ENCODE assay signal across 7 mouse cellular contexts in genomic region chr11:3124932-3125810, GRCm38 (mm10).
DNase-seq lines count a peak whose midpoint lies in the region; ATAC-seq and TF ChIP-seq lines count a peak whose summit lies in the region.
"Not testable (repeated sequence)": the region's sequence is repeated elsewhere in the genome, so short reads cannot be mapped to it uniquely, and the experiment has no call there.

No protein-coding gene starts in this region.

- not testable (repeated sequence) for H3K36me3 ChIP-seq in CH12.LX (replicated peaks in 1 of 2; ENCODE audit: control insufficient read depth in 1 of 2, insufficient read depth in 1 of 2, low read length in 1 of 2); kidney, postnatal 0 days (ENCODE audit: insufficient read depth, low read length); spleen, adult 2 months (ENCODE audit: control insufficient read depth, insufficient read depth, low read length)

- in situ Hi-C loops in CH12.LX (cut with MboI; ENCODE audit: low pct_ligation_motif_present, low pct_unique_long_range_greater_than_20kb, low sequenced_read_pairs) = not testable (repeated sequence)

- peak; percentile 14 for TF ChIP-seq RAD21 in CH12.LX (IDR thresholded peaks at IDR 0.05; ENCODE audit: low read depth, low read length)

- WGBS in kidney, postnatal 0 days = 82% methylated on average over 22 of the region's 22 CpGs
- WGBS in spleen, adult 2 months = 68% methylated on average over 22 of the region's 22 CpGs

- H3K27me3 ChIP-seq in CH12.LX (replicated peaks); kidney, postnatal 0 days (ENCODE audit: insufficient read depth, low read length); spleen, adult 2 months (ENCODE audit: control insufficient read depth, insufficient read depth, low read length): not testable (repeated sequence)

- H3K9ac ChIP-seq in CH12.LX (ENCODE audit: insufficient read depth, low read depth); kidney, postnatal 0 days (ENCODE audit: low read depth, low read length): not testable (repeated sequence)

- TF ChIP-seq EP300 in CH12.LX (IDR thresholded peaks at IDR 0.05; ENCODE audit: low read length) = not testable (repeated sequence)

- TF ChIP-seq POLR2A in CH12.LX (IDR thresholded peaks at IDR 0.05; ENCODE audit: low read depth, low read length); spleen, adult 2 months (IDR thresholded peaks at IDR 0.05; ENCODE audit: low read depth, low read length): not testable (repeated sequence)

- not testable (repeated sequence) for H3K9me3 ChIP-seq in CH12.LX (replicated peaks; ENCODE audit: low read length); kidney, postnatal 0 days (replicated peaks; ENCODE audit: low read length)

- not testable (repeated sequence) for H3K79me2 ChIP-seq in CH12.LX (replicated peaks; ENCODE audit: control insufficient read depth, extremely low read depth, insufficient read depth, poor library complexity, severe bottlenecking)

- H3K4me3 ChIP-seq in CH12.LX (replicated peaks in 1 of 3; ENCODE audit: low read depth in 2 of 3, low read length in 2 of 3, poor library complexity in 1 of 3); kidney, postnatal 0 days (replicated peaks; ENCODE audit: low read depth, low read length): not testable (repeated sequence)
- peak overlapping the region; percentile 26; the same call in 1 of the 2 replicates for H3K4me3 ChIP-seq in spleen, adult 2 months (ENCODE audit: extremely low read depth, insufficient read depth, insufficient read length)

- ATAC-seq in kidney, postnatal 0 days (replicated peaks; ENCODE audit: low FRiP score, low read depth) = not testable (repeated sequence)

- H3K27ac ChIP-seq in CH12.LX (ENCODE audit: insufficient read depth, low read depth); kidney, postnatal 0 days; spleen, adult 2 months (ENCODE audit: insufficient read depth, low read length): not testable (repeated sequence)

- not testable (repeated sequence) for H3K4me2 ChIP-seq in CH12.LX (ENCODE audit: insufficient read depth, low read depth, poor library complexity, severe bottlenecking); kidney, postnatal 0 days (ENCODE audit: low read length)

- dilution Hi-C loops in CH12.LX (cut with MboI; ENCODE audit: extremely low pct_ligation_motif_present, extremely low pct_unique_long_range_greater_than_20kb, low sequenced_read_pairs) = not testable (repeated sequence)

- not testable (repeated sequence) for H3K4me1 ChIP-seq in CH12.LX (ENCODE audit: control insufficient read depth in 1 of 2, insufficient read depth in 2 of 2); kidney, postnatal 0 days (replicated peaks; ENCODE audit: insufficient read depth, low read length); spleen, adult 2 months (ENCODE audit: control insufficient read depth, insufficient read depth, insufficient read length)

- DNase-seq in CH12.LX (ENCODE audit: extremely low read depth); kidney, postnatal 0 days (ENCODE audit: low spot score); spleen, adult 2 months (ENCODE audit: low read depth in 1 of 2, low spot score in 2 of 2): not testable (repeated sequence)
- DNase-seq in adrenal gland, adult (ENCODE audit: inconsistent age in 2 of 2, low spot score in 1 of 2) = peak; percentile 54 to 75
- DNase-seq in cerebellum, adult 9-11 months = peak; percentile 70
- peak; percentile 94 for DNase-seq in heart, adult 11 months
- DNase-seq in lung, postnatal 10 days = peak; percentile 36

- TF ChIP-seq CTCF in CH12.LX (conservative IDR thresholded peaks at IDR 0.05 in 1 of 2, IDR thresholded peaks at IDR 0.05 in 1 of 2; ENCODE audit: low read depth in 2 of 2, low read length in 2 of 2) = peak in 1 of 2 experiments; percentile 37; a peak in 2 of 4 replicates
- peak; percentile 39 for TF ChIP-seq CTCF in kidney, postnatal 0 days (IDR thresholded peaks at IDR 0.05; ENCODE audit: low read depth)
- peak; percentile 3; the same call in 1 of the 2 replicates for TF ChIP-seq CTCF in spleen, adult 2 months (IDR thresholded peaks at IDR 0.05; ENCODE audit: extremely low read depth, insufficient read depth, insufficient read length, insufficient replicate concordance)

TF ChIP-seq in CH12.LX, 34 proteins besides CTCF, POLR2A, EP300 and RAD21:
- TF ChIP-seq SMC3 (IDR thresholded peaks at IDR 0.05; ENCODE audit: low read depth, low read length) = 0 out of 2 replicates have a peak, but pooled peaks have one; percentile 6
- TF ChIP-seq ZNF384 (IDR thresholded peaks at IDR 0.05; ENCODE audit: low read depth, low read length) = peak; percentile 4; the same call in 1 of the 2 replicates
